Mouse (Mus musculus) CD8-positive naive resting alpha-beta T cell, adult 2 months (primary cell): ENCODE results near the gene Cblc.

Experiments used
- DNase-seq, 2 experiments: peaks; one replicate each; pipeline ENCODE4 v3.0.0; 2022; ENCODE audit warnings: low read depth in 2 of 2, low spot score in 2 of 2

Gene Cblc

DNA sequence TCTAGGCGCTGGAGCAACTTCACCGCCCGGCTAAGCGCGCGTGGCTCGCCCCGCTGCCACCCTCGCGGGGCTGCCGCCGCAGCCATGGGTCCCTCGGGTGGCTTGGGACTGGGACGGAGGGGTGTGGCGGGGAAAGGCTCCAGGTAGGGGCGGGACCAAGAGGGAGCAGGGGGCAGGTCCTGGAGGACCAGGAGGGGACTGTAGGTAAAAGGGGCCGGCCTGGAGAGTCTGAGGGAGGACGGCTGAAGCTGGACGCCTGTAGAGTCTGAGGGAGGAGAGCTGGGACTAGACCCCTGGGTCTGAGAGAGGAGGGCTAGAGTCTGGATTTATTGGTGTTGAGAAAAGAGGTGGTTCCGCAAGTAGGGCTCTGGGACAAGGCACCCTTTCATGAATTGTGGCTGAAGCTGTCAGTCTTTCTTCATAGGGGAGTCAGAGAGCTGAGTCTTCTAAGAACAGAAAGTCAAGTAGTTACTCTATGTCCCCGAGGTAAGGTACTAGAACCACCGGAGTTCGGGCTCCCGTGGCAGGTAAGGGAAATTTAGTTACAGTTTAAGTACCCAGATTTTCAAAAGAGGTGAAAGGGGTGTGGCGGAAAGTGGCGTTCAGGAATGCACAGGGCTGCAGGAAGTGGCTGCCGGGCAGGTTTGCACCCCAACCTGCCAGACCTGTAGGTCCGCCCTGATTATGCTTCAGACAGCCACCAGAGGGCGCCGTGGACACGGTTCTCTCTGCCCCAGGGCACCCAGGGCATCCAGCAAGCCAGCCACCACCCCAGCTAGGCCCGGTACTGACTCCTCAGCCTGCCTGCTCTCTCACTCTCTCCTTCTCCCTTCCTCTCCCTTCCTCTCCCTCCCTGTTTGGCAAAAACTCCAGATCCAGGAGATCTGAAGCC, at the start of gene Cblc:
TSS of gene Cblc (minus strand) at position 113 of the 892 bp plus-strand sequence.
- peak; percentile 83 to 92 for DNase-seq

DNA sequence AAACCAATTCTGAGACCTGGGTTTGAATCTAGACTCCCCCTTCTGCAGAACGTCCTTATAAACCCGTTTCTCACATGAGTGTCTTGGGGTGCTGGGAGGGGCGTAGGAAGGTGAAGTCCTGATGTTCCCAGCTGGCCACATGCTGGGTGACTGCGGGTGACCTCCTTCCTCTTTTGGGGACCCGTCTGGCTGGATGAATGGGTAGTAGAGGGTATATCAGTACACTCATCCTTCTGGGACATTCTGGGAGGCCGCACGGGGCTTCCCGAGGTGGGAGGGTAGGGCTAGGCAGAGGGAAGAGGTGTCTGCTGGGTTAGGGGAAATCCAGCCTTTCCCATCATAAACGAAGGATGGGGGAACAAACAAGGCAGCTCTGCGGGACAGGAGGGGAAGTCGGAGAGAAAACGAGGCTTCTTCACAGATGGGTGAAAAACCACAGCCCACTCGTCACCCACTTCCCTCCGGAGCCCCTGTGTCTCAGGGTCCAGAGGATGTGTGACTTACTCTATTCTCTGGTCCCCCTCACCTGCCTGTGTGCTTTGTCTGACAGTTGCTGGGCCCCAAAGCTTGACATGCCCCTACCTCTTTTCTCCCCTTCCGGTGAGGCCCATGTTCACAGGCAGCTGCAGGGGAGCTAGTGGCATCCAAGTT, 48.0 kb upstream of the Cblc start:
- DNase-seq = no peak

DNA sequence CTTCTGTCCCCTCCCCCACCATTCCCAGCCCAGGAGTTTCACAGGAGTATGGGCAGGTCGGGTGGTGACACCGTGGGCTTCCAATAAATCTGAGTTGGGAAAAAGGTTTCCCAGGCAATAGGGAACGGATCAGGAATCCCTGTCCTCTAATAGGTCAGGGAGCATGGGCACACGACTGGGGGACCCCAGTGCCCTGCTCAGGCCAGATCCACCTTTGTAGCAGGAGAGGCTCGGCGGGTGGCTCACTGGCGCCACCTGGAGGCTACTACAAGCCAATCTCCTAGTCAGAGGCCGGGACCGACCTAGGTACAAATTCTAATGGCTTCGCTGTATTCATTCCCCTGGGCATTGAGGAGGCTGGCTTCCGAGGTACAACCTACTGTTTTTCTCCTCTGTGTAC, 47.0 kb upstream of the Cblc start:
- peak; percentile 67 to 75 for DNase-seq

DNA sequence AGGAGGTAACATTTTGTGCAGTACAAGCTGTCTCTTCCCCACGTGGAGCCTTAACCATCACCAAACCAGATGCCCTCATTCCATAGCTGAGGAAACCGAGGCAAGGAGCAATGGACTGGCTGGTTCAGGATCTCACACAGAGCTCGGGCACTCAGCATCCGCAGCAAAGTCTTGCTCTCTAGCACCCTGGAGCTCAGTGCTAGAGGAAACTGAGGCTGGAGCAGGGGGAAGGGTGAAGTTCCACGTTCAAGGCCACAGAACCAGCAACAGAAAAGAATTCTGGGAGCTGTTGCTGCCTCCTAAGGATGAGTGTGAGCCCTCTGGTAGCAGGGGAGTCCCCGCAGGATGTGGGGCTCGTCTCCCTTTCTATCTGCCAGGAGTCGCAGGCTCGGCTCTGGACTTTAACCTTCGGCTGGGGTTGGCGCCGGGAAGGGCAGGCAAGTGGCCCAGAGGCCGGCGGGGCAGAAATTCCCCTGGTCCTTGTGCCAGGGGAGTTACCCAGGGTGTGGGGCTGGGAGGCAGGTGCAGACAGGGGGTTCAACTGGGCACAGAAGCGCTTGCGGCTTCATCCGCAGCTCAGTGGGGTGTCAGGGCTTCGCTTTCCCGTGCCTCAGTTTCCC, 46.4 kb upstream of the Cblc start:
- no peak for DNase-seq

DNA sequence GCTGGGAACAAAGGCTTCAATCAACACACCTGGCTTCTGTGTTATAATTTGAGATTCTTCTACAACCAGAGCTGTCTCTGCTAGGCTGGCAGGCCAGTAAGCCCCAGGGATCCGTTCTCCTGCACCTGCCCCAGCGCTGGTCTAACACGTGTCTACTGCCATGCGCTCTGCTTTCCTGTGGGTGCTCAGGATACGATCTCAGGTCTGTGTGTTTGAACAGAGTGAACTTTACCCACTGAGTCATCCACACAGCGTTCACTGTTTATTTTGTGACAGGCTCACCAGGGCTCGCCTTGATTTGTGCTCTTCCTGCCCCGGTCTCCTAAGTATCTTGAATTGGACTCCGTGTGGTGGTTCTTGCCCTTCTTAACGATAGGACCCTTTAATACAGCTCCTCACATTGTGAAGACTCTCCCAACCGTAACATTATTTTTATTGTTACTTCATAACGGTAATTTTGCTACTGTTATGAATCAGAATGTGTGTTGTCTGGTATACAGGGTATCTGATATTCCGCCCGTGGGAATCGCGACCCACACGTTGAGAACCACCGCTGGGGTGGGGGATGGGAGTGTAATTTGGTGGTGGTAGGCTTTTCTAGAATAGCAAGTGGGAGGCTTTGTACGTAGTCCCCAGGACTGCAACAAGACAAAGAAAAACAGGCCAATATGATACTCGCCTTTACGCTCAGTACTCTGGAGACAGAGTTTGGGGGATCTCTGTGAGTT, 45.2 kb upstream of the Cblc start:
- DNase-seq = no peak

DNA sequence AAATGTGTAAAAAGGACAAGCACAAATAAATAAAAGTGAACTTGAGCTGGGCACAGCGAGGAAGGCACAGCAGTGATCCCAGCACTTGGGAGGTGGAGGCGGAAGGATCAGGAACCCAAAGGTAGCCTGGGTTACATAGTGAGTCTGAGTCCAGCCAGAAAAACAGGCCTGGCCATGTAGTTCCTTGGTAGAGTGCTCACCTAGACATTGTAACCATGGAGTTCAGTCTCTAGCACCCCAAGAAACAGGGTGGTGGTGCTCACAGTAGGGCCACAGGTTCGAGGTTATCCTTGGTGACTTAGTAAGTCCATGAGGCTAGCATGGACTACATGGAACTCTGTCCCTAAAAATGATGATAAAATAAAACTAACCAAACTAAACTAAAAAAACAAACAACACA, 44.3 kb upstream of the Cblc start:
- DNase-seq = no peak

DNA sequence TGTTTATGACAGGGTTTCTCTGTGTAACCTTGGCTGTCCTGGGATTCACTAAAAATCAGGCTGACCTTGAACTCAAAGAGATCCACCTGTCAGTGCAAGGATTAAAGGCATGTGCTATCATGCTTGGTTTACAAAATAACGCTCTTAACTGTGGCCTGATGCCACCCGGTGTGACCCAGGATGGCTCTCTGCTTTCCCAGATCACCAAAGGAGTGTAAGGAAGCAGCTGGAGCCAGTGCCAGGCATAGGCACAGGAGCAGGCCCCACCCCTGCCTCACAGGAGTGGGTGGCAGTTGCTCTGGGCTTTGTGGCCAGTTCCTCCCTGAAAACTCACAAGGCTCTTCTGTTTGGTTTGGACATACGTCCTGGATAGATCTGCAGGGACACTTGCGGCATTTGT, 43.8 kb upstream of the Cblc start:
- DNase-seq = no peak

DNA sequence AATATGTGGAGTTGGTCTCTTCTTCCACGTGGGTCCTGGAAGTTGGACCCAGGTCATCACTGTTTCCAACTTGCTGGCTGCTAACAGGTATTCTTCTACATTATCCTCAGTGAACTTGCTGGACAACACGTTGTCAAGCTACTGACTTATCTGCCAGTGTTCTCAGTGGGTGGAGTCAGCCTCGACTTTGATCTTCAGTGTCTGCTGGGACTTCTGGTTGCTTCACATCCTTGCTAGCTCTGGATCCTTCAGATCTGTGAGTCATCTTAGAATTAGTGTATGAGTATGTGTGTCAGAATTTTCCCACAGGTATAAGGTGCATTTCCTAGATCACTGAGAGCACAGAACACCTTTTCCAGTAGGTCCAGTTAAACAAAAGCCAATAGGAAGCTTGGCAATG, 40.2 kb upstream of the Cblc start:
- DNase-seq = no peak

DNA sequence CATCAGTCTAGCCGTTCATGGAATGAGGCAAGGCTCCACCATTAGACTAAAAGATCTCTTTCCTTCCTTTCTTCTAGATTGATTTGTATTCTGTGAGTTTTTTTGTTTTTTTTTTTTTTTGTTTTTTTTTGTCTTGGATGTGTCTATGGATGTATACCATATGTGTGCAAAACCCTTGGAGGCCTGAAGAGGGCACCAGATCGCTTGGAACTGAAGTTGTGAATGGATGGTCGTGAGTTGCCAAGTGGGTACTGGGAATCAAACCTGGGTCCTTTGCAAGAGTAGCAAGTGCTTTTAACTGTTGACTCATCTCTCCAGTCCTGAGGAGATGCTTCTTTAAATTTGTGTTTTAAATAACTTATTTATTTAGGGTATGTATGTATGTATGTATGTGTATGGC, 37.4 kb upstream of the Cblc start:
- DNase-seq = no peak

DNA sequence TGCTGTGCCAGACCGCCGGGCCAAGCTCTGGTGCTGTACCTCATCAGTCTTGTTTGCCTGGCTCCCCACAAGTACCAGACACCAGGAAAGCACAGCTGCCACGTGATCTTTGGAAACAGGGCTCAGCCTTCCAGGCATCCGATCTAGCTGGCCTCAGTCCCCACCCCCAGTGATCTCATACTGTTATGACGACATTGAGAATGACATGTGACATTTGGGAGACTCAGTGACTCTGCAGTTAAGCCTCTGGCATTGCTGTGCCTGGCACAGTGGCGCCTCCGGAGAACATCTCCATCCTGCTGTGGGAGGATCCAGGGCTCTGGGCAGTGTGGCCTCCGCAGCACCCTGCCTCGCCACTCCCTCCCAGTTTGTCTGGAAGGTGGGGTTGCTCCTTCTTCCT, 35.2 kb upstream of the Cblc start:
- no peak for DNase-seq

DNA sequence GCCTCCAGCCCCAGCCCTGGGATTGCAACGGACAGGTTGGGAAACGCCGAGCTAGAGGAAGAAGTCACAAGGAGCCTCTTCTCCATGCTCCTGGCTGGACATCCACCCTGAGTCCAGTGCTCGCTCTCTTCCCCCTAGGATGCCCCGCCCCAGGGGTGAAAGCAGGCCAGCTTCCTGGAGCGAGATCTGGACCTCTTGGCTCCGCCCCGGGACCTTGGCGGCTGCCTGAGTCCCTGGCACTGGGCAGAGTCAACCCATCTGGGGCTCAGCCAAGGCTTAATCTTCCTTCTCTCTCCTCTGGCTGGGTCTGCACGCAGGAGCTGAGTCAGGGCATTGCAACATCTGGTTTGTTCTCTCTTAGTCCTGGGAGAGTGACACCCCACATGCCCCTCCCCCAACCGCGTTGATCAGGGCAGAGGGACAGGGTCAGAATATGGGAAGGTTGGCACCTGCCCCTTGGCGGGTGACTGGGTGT, 34.1 kb upstream of the Cblc start:
- no peak for DNase-seq

DNA sequence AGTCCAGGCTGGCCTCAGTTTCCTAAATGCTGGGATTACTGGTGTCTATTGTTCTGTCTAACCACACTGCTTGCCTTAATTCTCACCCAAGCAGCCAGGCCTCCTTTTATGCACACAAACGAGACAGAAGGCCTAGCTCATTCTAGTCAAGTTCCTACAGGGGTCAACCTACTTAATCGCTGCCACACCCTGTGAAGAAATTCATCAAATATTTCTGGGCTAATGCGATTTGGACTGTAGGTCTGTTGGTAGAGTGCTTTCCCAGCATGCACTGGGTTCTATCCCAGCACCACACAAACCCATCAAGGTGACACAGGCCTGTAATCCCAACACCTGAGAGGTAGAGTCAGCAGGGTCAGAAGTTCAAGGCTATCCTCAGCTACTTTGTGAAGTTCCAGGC, 33.1 kb upstream of the Cblc start:
- no peak for DNase-seq

DNA sequence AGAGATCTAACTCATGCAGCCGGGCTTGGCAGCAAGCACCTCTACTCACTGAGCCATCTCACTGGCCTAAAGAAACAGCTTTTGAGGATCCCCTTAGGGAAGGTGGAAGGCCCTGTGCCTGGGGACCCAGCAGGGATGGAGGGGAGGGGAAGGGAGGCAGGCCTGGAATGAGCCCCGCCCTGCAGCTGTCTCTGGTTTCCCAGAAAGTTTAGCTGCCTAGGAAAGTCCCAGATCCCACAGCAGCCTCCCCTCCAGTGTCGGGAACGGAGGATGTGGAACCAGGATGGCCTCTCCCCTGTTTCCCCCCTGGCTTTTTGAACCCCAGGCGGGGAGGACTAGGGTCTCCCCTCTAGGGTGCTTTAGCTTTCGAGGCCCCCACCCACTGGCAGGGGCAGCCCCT, 30.1 kb upstream of the Cblc start:
- no peak for DNase-seq

DNA sequence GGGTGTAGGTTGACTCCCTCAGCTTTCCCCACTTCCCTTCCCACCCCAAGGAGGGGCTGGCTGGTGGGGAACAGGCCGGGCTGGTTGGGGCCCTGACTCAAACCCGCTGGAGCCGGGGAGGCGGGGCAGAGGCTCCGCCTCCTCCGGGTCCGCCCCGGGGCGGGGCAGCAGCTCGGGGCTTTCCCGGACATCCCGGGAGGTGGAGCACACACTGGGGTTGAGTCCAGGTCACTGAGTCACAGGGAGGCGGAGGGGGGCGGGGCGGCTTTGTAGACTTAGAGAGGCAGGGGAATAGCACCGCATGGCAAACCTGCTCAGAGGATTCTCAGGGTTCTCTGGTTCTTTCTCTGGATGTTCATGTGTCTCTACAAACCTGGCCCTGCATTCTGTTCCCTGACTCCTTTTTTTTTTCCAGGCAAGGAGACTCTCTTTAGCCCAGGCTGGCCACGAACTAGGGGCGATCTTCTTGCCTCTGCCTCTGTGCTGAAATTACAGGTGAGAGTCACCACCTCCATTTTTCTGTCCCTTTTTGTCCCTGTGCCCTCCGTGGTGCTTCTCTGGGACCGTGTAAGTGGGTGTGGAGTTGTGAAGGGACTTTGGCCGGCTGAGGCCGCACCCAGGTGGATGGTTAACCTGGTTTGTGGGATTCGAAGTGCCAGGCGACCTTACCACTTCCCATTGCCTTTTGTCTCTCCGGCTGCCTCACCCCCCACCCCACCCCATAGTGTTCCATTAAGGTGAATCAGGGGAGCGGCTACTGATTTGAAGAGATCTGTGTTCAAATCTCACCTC, 27.8 kb upstream of the Cblc start:
- peak; percentile 46 to 50 for DNase-seq

DNA sequence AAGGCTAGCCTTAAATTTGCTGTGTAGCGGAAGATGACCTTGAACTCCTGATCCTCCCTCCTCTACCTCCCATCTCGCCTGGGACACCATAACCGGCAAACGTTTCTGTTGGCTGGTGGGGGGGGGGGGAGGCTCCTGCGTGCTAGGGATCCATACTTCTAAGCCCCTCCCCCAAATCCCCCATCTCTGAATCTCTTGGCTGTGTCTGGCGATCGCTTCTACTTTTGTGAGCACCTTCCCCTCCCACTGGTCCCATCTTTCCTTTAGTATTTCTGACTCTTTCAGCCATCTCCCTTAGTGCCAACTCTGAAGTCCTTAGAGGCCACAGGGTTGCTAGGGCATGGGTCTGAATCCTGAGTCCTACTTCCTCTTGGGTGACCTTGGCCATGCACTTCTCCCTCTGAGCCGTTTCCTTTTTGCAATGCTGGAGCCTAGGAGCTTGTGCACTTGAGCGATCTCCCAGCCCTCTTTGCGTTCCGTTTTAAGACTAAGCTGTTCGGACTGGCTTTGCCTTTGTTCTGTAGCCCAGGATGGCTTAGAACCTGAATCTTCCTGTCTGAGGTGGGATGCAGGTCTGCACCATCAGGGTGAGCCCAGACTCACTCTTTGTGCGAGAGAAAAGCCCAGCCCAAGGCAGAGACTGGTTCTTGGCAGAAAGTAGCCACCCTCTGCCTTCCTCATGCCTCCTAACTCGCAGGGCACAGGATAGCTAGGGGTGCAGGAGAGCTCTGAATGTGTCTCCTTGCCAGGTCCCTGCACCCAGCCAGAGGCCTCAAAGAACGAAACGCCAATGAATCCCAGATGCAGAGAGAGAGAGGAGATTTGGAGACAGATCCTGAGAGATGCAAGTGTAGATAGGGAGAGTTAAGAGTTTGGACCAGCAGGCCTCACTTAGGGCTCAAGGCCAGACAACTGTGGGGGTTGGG, 26.9 kb upstream of the Cblc start:
- no peak for DNase-seq

DNA sequence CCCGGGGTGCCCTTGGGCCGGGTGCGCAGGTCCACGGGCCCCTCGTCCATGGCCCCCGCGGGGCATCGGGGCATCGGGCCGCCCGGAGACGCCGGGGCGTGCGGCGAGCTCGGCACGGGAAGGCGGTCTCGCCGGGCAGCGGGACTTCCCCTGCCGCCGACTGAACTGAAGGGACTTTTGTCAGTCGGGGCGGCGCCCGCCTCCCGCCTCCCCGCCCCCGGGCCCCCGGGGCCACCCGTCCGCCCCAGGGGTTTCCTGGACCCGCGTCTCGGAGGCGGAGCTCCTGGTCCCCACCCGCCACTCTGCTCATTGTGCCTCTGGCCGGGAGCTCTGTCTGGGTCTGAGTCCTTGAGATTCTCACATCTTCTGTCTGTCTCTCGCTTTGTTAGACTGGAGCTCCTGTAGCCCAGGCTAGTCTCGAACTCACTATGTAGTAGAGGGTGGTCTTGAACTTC, 26.0 kb upstream of the Cblc start, which contains the start of gene Bcl3:
TSS of gene Bcl3 (minus strand) at position 167 of the 455 bp plus-strand sequence.
- peak; percentile 42 for DNase-seq

DNA sequence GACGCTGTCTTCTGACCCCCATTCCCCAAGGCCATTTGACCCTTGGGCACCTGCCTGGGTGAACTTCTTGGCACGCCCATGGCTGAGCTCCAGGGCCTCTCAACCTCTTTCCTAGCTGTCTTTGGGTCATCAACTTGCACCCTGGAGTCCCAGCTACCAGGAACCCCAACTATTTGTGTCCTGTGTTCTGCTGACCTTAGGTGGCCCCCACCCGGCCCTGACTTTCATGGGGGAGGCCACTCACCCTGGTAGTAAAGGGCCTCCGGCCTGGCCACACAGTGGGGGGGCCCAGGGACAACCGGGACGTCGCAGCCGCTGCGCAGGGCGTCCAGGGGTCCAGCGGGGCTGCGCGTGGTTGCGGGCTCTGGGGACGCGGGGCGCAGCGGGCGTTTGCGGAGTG, 25.6 kb upstream of the Cblc start:
- DNase-seq = no peak

DNA sequence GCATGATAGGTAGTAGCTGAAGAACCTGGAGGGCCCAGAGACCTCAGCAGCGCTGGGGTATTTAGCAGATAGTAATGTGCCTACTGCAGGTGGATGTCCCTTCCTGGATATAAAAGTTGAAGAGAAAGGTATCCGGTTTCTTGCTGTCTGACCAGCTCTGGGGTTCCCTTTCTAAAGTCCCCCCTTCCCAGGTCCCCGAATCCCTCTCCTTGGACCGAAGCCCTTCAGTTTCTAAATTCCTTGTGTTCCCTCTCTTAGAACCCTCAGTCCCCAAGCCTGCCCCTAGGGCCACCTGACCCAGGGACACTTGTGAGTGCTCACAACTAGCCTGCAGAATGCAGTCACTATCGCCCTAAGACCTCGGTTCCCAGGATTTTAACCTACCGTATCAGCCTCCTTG, 25.0 kb upstream of the Cblc start:
- no peak for DNase-seq

DNA sequence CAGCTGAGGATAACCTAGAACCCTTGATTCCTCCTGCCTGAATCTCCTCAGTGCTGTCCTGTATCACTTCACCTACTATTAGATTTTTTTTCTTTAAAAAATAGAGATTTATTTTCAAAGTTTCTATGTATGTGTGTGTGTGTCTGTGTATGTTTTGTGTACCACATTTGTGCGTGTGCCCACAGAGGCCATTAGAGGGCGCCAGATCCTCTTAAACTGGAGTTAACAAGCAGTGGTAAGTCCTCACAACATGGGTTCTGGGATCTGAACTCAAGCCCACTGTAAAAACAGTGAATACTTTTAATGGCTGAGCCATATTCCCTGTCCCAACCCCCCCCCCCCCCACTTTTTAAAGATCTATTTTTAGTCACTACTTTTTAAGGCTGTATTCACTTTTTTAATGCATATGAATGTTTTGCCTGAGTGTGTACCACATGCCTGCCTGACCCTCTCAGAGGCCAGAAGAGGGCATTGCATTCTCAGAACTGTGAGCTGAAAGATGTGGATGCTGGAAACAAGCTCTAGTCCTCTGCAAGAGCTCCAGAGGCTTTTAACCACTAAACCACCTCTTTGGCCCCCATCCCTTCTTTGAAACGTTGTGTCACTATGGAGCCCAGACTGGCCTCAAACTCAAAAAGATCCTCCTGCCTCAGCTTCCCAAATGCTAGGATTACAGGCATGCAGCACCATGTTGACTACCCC, 23.9 kb upstream of the Cblc start:
- DNase-seq = no peak
